Mouse (Mus musculus): ENCODE measurements around the gene 1110025L11Rik. TPM values are rescaled to one million over a fixed set of nuclear protein-coding genes. Genes with fewer than 3 reads are reported as not detected.
"Not testable (repeated sequence)": the region's sequence is repeated elsewhere in the genome, so short reads cannot be mapped to it uniquely, and the experiment has no call there.

Gene 1110025L11Rik
- total RNA-seq (2015) (not detected in 2 replicates), total RNA-seq (2017) (not detected in 2 replicates)

DNA sequence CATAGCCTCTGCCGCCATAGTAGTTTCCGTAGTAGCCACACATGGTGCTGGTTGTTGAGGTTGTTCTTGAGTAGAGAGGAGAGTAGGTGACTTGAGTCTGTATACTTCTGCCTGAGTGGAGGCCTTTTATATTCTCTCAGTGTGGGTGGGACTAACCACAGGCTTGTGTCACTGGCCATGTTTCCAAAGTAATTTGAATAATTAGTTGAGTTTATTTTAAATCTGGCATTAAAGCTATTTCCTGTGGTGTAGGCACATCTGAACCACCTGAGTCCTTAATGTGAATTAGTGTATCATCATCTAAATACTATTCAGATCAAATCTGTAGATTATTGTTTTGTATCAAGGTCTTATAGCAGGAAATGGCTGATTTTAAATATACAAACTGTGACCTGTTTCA is at the start of gene 1110025L11Rik:
Gene 1110025L11Rik, minus strand, starts transcription at position 101 of the 400 bp plus-strand sequence.
- ATAC-seq (ENCODE audit: poor library complexity, severe bottlenecking), result not testable (repeated sequence)

DNA sequence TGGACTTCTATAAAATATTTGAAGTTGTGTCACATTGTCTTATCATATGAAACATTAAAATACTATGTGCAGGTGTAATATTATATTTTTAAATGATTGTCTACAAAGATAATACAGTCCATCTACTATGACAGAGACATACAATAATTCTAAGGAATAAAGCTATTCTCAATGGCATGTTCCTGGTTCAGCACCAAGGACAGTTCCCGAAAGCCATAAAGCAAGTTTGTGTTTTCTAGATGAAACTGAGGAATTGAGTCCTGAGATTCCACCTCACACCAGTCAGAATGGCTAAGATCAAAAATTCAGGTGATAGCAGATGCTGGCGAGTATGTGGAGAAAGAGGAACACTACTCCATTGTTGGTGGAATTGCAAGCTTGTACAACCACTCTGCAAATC is 7.2 kb upstream of the 1110025L11Rik start:
- ATAC-seq (ENCODE audit: poor library complexity, severe bottlenecking), result not testable (repeated sequence)

DNA sequence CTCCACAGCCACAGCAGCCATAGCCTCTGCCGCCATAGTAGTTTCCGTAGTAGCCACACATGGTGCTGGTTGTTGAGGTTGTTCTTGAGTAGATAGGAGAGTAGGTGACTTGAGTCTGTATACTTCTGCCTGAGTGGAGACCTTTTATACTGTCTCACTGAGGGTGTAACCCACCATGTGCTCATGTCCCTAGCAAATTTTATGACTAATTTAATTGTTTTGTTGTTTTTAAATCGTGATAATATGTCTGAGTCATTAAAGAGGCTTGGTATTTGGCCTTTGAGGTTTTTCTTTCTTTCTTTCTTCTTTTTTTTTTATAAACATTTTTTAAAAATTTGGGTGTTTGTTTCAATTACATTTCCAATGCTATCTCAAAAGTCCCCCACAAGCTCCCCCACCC is 16.0 kb downstream of the 1110025L11Rik start, which contains the start of gene Krtap6-5:
Gene Krtap6-5, minus strand, starts transcription at position 101 of the 400 bp plus-strand sequence.
- ATAC-seq (ENCODE audit: poor library complexity, severe bottlenecking), result no peak

DNA sequence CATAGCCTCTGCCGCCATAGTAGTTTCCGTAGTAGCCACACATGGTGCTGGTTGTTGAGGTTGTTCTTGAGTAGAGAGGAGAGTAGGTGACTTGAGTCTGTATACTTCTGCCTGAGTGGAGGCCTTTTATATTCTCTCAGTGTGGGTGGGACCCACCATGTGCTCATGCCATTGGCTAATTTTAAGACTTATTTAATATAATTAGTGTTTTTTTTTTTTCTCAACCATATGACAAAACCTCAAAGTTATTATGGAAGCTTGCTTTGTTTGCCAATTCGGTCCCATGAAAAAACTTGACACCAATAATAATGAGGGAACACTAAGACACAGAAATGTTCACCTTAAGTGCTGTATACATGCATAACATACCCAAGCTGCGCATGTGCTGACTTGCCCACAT is 22.4 kb downstream of the 1110025L11Rik start, which contains the start of gene Gm10228:
Gene Gm10228, minus strand, starts transcription at position 101 of the 400 bp plus-strand sequence.
- not testable (repeated sequence) for ATAC-seq (ENCODE audit: poor library complexity, severe bottlenecking)

DNA sequence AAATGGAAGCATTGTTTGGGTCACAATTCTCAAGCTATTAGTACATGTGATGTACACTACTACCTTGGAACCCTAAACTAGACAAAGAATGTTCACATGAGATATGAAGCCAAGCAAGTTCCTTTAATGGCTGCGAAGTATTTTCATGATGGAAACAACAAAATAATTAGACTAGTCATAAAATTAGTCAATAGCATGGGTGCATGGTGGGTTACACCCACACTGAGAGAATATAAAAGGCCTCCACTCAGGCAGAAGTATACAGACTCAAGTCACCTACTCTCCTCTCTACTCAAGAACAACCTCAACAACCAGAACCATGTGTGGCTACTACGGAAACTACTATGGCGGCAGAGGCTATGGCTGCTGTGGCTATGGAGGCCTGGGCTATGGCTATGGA is 32.4 kb downstream of the 1110025L11Rik start, which contains the start of gene Krtap6-1:
Gene Krtap6-1, plus strand, starts transcription at position 301 of the 400 bp plus-strand sequence.
- ATAC-seq (ENCODE audit: poor library complexity, severe bottlenecking), result not testable (repeated sequence)

DNA sequence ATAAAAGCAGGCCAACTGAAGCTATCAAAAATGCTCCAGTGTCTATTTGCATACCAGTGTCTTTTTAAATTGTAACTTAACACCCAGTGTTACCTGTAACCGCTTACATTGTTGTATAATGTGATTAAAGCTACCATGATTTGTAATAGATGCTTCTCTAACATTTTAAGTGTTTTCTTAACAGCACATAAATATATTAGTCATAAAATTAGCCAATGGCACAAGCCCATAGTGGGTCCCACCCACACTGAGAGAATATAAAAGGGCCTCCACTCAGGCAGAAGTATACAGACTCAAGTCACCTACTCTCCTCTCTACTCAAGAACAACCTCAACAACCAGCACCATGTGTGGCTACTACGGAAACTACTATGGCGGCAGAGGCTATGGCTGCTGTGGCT is 48.8 kb downstream of the 1110025L11Rik start, which contains the start of gene Gm10229:
Gene Gm10229, plus strand, starts transcription at position 301 of the 400 bp plus-strand sequence.
- not testable (repeated sequence) for ATAC-seq (ENCODE audit: poor library complexity, severe bottlenecking)

DNA sequence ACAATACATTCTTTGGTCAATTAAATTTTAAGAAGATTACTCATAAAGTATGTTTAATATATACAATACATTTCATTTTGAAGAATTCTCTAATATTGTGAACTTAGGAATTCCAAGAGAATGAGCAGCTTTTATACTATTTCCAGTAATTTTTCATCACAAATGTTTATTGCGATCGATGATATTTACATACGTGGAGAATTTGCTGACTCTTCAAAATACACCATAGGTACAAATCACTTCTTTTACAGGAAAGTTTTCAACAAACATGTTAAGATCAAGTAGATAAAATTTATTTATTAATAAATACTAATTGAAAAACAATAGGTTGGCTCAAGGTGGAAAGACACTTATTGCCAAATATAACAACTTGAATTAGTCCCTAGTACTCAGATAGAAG is 49.8 kb downstream of the 1110025L11Rik start:
- ATAC-seq (ENCODE audit: poor library complexity, severe bottlenecking), result no peak

Other genes starting within 250 kb of the 1110025L11Rik start
- gene Krtap15, start 243.8 kb downstream of the 1110025L11Rik start, total RNA-seq (2015), result not detected in 2 replicates
- not detected in 2 replicates for gene Krtap15, start 243.8 kb downstream of the 1110025L11Rik start, total RNA-seq (2017)
- not detected in 2 replicates for gene Krtap14, start 237.9 kb downstream of the 1110025L11Rik start, total RNA-seq (2015)
- gene Krtap14, start 237.9 kb downstream of the 1110025L11Rik start, total RNA-seq (2017), result not detected in 2 replicates
- not detected in 2 replicates for gene Krtap19-1, start 194.6 kb downstream of the 1110025L11Rik start, total RNA-seq (2015)
- not detected in 2 replicates for gene Krtap19-1, start 194.6 kb downstream of the 1110025L11Rik start, total RNA-seq (2017)
- gene Krtap19-2, start 189.7 kb downstream of the 1110025L11Rik start, total RNA-seq (2015), result not detected in 2 replicates
- not detected in 2 replicates for gene Krtap19-2, start 189.7 kb downstream of the 1110025L11Rik start, total RNA-seq (2017)
- gene Krtap19-3, start 186.0 kb downstream of the 1110025L11Rik start, total RNA-seq (2015), result not detected in 2 replicates
- not detected in 2 replicates for gene Krtap19-3, start 186.0 kb downstream of the 1110025L11Rik start, total RNA-seq (2017)
- gene Krtap19-4, start 178.9 kb downstream of the 1110025L11Rik start, total RNA-seq (2015), result not detected in 2 replicates
- gene Krtap19-4, start 178.9 kb downstream of the 1110025L11Rik start, total RNA-seq (2017), result not detected in 2 replicates
- not detected in 2 replicates for gene Krtap19-5, start 167.5 kb downstream of the 1110025L11Rik start, total RNA-seq (2015)
- gene Krtap19-5, start 167.5 kb downstream of the 1110025L11Rik start, total RNA-seq (2017), result not detected in 2 replicates
- gene Krtap19-9b, start 131.7 kb downstream of the 1110025L11Rik start, total RNA-seq (2015), result not detected in 2 replicates
- not detected in 2 replicates for gene Krtap19-9b, start 131.7 kb downstream of the 1110025L11Rik start, total RNA-seq (2017)
- gene Krtap16-3, start 101.1 kb downstream of the 1110025L11Rik start, total RNA-seq (2015), result not detected in 2 replicates
- gene Krtap16-3, start 101.1 kb downstream of the 1110025L11Rik start, total RNA-seq (2017), result not detected in 2 replicates
- not detected in 2 replicates for gene Krtap22-2, start 53.2 kb downstream of the 1110025L11Rik start, total RNA-seq (2015)
- gene Krtap22-2, start 53.2 kb downstream of the 1110025L11Rik start, total RNA-seq (2017), result not detected in 2 replicates
- gene Gm10229, start 48.7 kb downstream of the 1110025L11Rik start, total RNA-seq (2015), result not detected in 2 replicates
- gene Gm10229, start 48.7 kb downstream of the 1110025L11Rik start, total RNA-seq (2017), result not detected in 2 replicates
- gene Krtap6-1, start 32.3 kb downstream of the 1110025L11Rik start, total RNA-seq (2015), result not detected in 2 replicates
- not detected in 2 replicates for gene Krtap6-1, start 32.3 kb downstream of the 1110025L11Rik start, total RNA-seq (2017)
- not detected in 2 replicates for gene Gm10228, start 22.5 kb downstream of the 1110025L11Rik start, total RNA-seq (2015)
- gene Gm10228, start 22.5 kb downstream of the 1110025L11Rik start, total RNA-seq (2017), result not detected in 2 replicates
- not detected in 2 replicates for gene Krtap6-5, start 16.1 kb downstream of the 1110025L11Rik start, total RNA-seq (2015)
- gene Krtap6-5, start 16.1 kb downstream of the 1110025L11Rik start, total RNA-seq (2017), result not detected in 2 replicates
- not detected in 2 replicates for gene Krtap6-3, start 20.0 kb upstream of the 1110025L11Rik start, total RNA-seq (2015)
- not detected in 2 replicates for gene Krtap6-3, start 20.0 kb upstream of the 1110025L11Rik start, total RNA-seq (2017)
- gene Gm6358, start 76.8 kb upstream of the 1110025L11Rik start, total RNA-seq (2015), result not detected in 2 replicates
- not detected in 2 replicates for gene Gm6358, start 76.8 kb upstream of the 1110025L11Rik start, total RNA-seq (2017)
- not detected in 2 replicates for gene Gm10061, start 87.1 kb upstream of the 1110025L11Rik start, total RNA-seq (2015)
- gene Gm10061, start 87.1 kb upstream of the 1110025L11Rik start, total RNA-seq (2017), result not detected in 2 replicates
- gene Gm9789, start 94.0 kb upstream of the 1110025L11Rik start, total RNA-seq (2015), result not detected in 2 replicates
- gene Gm9789, start 94.0 kb upstream of the 1110025L11Rik start, total RNA-seq (2017), result not detected in 2 replicates
- gene Gm7735, start 105.5 kb upstream of the 1110025L11Rik start, total RNA-seq (2015), result not detected in 2 replicates
- not detected in 2 replicates for gene Gm7735, start 105.5 kb upstream of the 1110025L11Rik start, total RNA-seq (2017)
- gene 1110057P08Rik, start 110.7 kb upstream of the 1110025L11Rik start, total RNA-seq (2015), result not detected in 2 replicates
- gene 1110057P08Rik, start 110.7 kb upstream of the 1110025L11Rik start, total RNA-seq (2017), result not detected in 2 replicates
- not detected in 2 replicates for gene Krtap20-2, start 141.9 kb upstream of the 1110025L11Rik start, total RNA-seq (2015)
- not detected in 2 replicates for gene Krtap20-2, start 141.9 kb upstream of the 1110025L11Rik start, total RNA-seq (2017)

Data from megakaryocyte, adult 5-6 weeks (primary cell).